Mouse (Mus musculus): ENCODE data around the gene Olfr1018. TPM values are rescaled to one million over a fixed set of nuclear protein-coding genes. Genes with fewer than 3 reads are reported as not detected.

Olfr1018 gene
- polyA plus RNA-seq (2014; fragmentation: Nextera tagmentation; extraction: Ambion mirVana): not detected in 2 replicates

- H3K27me3 ChIP-seq (ENCODE audit: insufficient read depth, low read length): no peaks in the 10 kb centered on the region
- no peak for TF ChIP-seq CTCF (IDR thresholded peaks at IDR 0.05; ENCODE audit: low read depth)
- no peak for DNase-seq
- no peaks in the 10 kb centered on the region for H3K9me3 ChIP-seq (ENCODE audit: low read depth, low read length)
- no peak for ATAC-seq (ENCODE audit: insufficient read depth)
- no peaks in the 10 kb centered on the region for H3K4me1 ChIP-seq (ENCODE audit: insufficient read depth)
- no peaks in the 10 kb centered on the region for H3K36me3 ChIP-seq (ENCODE audit: insufficient read depth)
- H3K4me2 ChIP-seq: no peak within 1 kb of the TSS
- H3K4me3 ChIP-seq (ENCODE audit: low read depth, low read length): no peak within 1 kb of the TSS
- no peak within 1 kb of the TSS for H3K9ac ChIP-seq
- no peak within 1 kb of the TSS for H3K27ac ChIP-seq (ENCODE audit: low read depth)
Measured at GRCm38 (mm10) chr2:85818179-85818578, at the start of gene Olfr1018. Gene Olfr1018, plus strand, starts transcription at chr2:85818479.

GRCm38 (mm10) chr2:85772413-85772812 lies 45.9 kb upstream of the Olfr1018 start, which contains the start of gene Olfr1014:
Gene Olfr1014, plus strand, starts transcription at chr2:85772713.
- ATAC-seq (ENCODE audit: insufficient read depth) (no peak), DNase-seq (no peak)
- no peak within 1 kb of the TSS for H3K9ac ChIP-seq
- H3K4me1 ChIP-seq (ENCODE audit: insufficient read depth): no peaks in the 10 kb centered on the region
- no peak within 1 kb of the TSS for H3K4me3 ChIP-seq (ENCODE audit: low read depth, low read length)
- no peak within 1 kb of the TSS for H3K27ac ChIP-seq (ENCODE audit: low read depth)
- H3K36me3 ChIP-seq (ENCODE audit: insufficient read depth): no peaks in the 10 kb centered on the region
- H3K9me3 ChIP-seq (ENCODE audit: low read depth, low read length): no peaks in the 10 kb centered on the region
- TF ChIP-seq CTCF (IDR thresholded peaks at IDR 0.05; ENCODE audit: low read depth): no peak
- H3K4me2 ChIP-seq: no peak within 1 kb of the TSS
- H3K27me3 ChIP-seq (ENCODE audit: insufficient read depth, low read length): no peaks in the 10 kb centered on the region

GRCm38 (mm10) chr2:85781717-85782116 lies 36.6 kb upstream of the Olfr1018 start, which contains the start of gene Olfr1015:
Gene Olfr1015, plus strand, starts transcription at chr2:85782017.
- no peak within 1 kb of the TSS for H3K4me3 ChIP-seq (ENCODE audit: low read depth, low read length)
- H3K4me2 ChIP-seq: no peak within 1 kb of the TSS
- no peak for TF ChIP-seq CTCF (IDR thresholded peaks at IDR 0.05; ENCODE audit: low read depth)
- no peaks in the 10 kb centered on the region for H3K36me3 ChIP-seq (ENCODE audit: insufficient read depth)
- no peaks in the 10 kb centered on the region for H3K27me3 ChIP-seq (ENCODE audit: insufficient read depth, low read length)
- no peak within 1 kb of the TSS for H3K9ac ChIP-seq
- H3K4me1 ChIP-seq (ENCODE audit: insufficient read depth): no peaks in the 10 kb centered on the region
- DNase-seq (no peak), ATAC-seq (ENCODE audit: insufficient read depth) (no peak)
- H3K27ac ChIP-seq (ENCODE audit: low read depth): no peak within 1 kb of the TSS
- no peaks in the 10 kb centered on the region for H3K9me3 ChIP-seq (ENCODE audit: low read depth, low read length)

- Histone ChIP-seq H3K4me1 (ENCODE audit: insufficient read depth) (no peaks in the 10 kb centered on the region), H3K9me3 (ENCODE audit: low read depth, low read length) (no peaks in the 10 kb centered on the region), H3K4me2 (no peak overlapping the region), H3K9ac (no peak overlapping the region), H3K36me3 (ENCODE audit: insufficient read depth) (no peaks in the 10 kb centered on the region), H3K27ac (ENCODE audit: low read depth) (no peak overlapping the region), H3K27me3 (ENCODE audit: insufficient read depth, low read length) (no peaks in the 10 kb centered on the region), H3K4me3 (ENCODE audit: low read depth, low read length) (no peak overlapping the region)
- DNase-seq (no peak), ATAC-seq (ENCODE audit: insufficient read depth) (no peak)
- TF ChIP-seq CTCF (IDR thresholded peaks at IDR 0.05; ENCODE audit: low read depth): no peak
- WGBS: 48% methylated on average over 2 of the region's 2 CpGs
Measured at GRCm38 (mm10) chr2:85792331-85792730, 25.9 kb upstream of the Olfr1018 start.

GRCm38 (mm10) chr2:85802444-85802843 lies 15.8 kb upstream of the Olfr1018 start, which contains the start of gene Olfr1016:
Gene Olfr1016, minus strand, starts transcription at chr2:85802544.
- Histone ChIP-seq H3K4me1 (ENCODE audit: insufficient read depth) (no peaks in the 10 kb centered on the region), H3K36me3 (ENCODE audit: insufficient read depth) (no peaks in the 10 kb centered on the region), H3K9ac (no peak within 1 kb of the TSS), H3K4me3 (ENCODE audit: low read depth, low read length) (no peak within 1 kb of the TSS), H3K27me3 (ENCODE audit: insufficient read depth, low read length) (no peaks in the 10 kb centered on the region), H3K4me2 (no peak within 1 kb of the TSS), H3K9me3 (ENCODE audit: low read depth, low read length) (no peaks in the 10 kb centered on the region), H3K27ac (ENCODE audit: low read depth) (no peak within 1 kb of the TSS)
- 85% methylated on average over 2 of the region's 2 CpGs for WGBS
- no peak for TF ChIP-seq CTCF (IDR thresholded peaks at IDR 0.05; ENCODE audit: low read depth)
- DNase-seq: no peak
- no peak for ATAC-seq (ENCODE audit: insufficient read depth)

- Histone ChIP-seq H3K27me3 (ENCODE audit: insufficient read depth, low read length) (no peaks in the 10 kb centered on the region), H3K27ac (ENCODE audit: low read depth) (no peak overlapping the region), H3K36me3 (ENCODE audit: insufficient read depth) (no peaks in the 10 kb centered on the region), H3K4me2 (no peak overlapping the region), H3K9ac (no peak overlapping the region), H3K4me3 (ENCODE audit: low read depth, low read length) (no peak overlapping the region), H3K9me3 (ENCODE audit: low read depth, low read length) (no peaks in the 10 kb centered on the region), H3K4me1 (ENCODE audit: insufficient read depth) (no peaks in the 10 kb centered on the region)
- DNase-seq (no peak), ATAC-seq (ENCODE audit: insufficient read depth) (no peak)
- 71% methylated on average over 4 of the region's 4 CpGs for WGBS
- no peak for TF ChIP-seq CTCF (IDR thresholded peaks at IDR 0.05; ENCODE audit: low read depth)
Measured at GRCm38 (mm10) chr2:85804501-85804900, 13.8 kb upstream of the Olfr1018 start.

- Histone ChIP-seq H3K9me3 (ENCODE audit: low read depth, low read length) (no peaks in the 10 kb centered on the region), H3K27ac (ENCODE audit: low read depth) (no peak within 1 kb of the TSS), H3K4me3 (ENCODE audit: low read depth, low read length) (no peak within 1 kb of the TSS), H3K36me3 (ENCODE audit: insufficient read depth) (no peaks in the 10 kb centered on the region), H3K4me2 (no peak within 1 kb of the TSS), H3K4me1 (ENCODE audit: insufficient read depth) (no peaks in the 10 kb centered on the region), H3K9ac (no peak within 1 kb of the TSS), H3K27me3 (ENCODE audit: insufficient read depth, low read length) (no peaks in the 10 kb centered on the region)
- ATAC-seq (ENCODE audit: insufficient read depth): no peak
- no peak for DNase-seq
- TF ChIP-seq CTCF (IDR thresholded peaks at IDR 0.05; ENCODE audit: low read depth): no peak
Measured at GRCm38 (mm10) chr2:85845383-85845782, 27.1 kb downstream of the Olfr1018 start, which contains the start of gene Olfr1019. Gene Olfr1019, minus strand, starts transcription at chr2:85845483.

- Histone ChIP-seq H3K9me3 (ENCODE audit: low read depth, low read length) (no peaks in the 10 kb centered on the region), H3K4me1 (ENCODE audit: insufficient read depth) (no peaks in the 10 kb centered on the region), H3K9ac (no peak within 1 kb of the TSS), H3K4me2 (no peak within 1 kb of the TSS), H3K27me3 (ENCODE audit: insufficient read depth, low read length) (no peaks in the 10 kb centered on the region), H3K36me3 (ENCODE audit: insufficient read depth) (no peaks in the 10 kb centered on the region), H3K27ac (ENCODE audit: low read depth) (no peak within 1 kb of the TSS), H3K4me3 (ENCODE audit: low read depth, low read length) (no peak within 1 kb of the TSS)
- DNase-seq (no peak), ATAC-seq (ENCODE audit: insufficient read depth) (no peak)
- 81% methylated on average over 1 of the region's 1 CpGs for WGBS
- no peak for TF ChIP-seq CTCF (IDR thresholded peaks at IDR 0.05; ENCODE audit: low read depth)
Measured at GRCm38 (mm10) chr2:85846730-85847129, 28.5 kb downstream of the Olfr1018 start, which contains the start of gene Olfr1020. Gene Olfr1020, plus strand, starts transcription at chr2:85847030.
